Mouse (Mus musculus): ENCODE data around the gene Myl3. TPM values are rescaled to one million over a fixed set of nuclear protein-coding genes. Genes with fewer than 3 reads are reported as not detected.

The Myl3 gene
- polyA plus RNA-seq, 1 experiment from 2014 or later: 0.11 TPM

- no peak for ATAC-seq (ENCODE audit: low FRiP score, low TSS enrichment)
- 11% methylated on average over 1 of the region's 1 CpGs for WGBS
Measured at GRCm38 (mm10) chr9:110738054-110738453, 3.6 kb upstream of the Myl3 start.

GRCm38 (mm10) chr9:110739961-110740360 is 1.7 kb upstream of the Myl3 start:
- ATAC-seq (ENCODE audit: low FRiP score, low TSS enrichment): no peak
- Histone ChIP-seq H3K36me3 (ENCODE audit: control insufficient read depth, insufficient read depth, low read length) (no peaks in the 10 kb centered on the region), H3K4me2 (replicated peaks; ENCODE audit: low read depth) (no peak overlapping the region), H3K27me3 (ENCODE audit: control insufficient read depth, insufficient read depth, low read length) (no peaks in the 10 kb centered on the region; the same call in none of the 2 replicates), H3K9me3 (ENCODE audit: control insufficient read depth, low read length) (no peaks in the 10 kb centered on the region), H3K4me3 (ENCODE audit: low read depth, low read length) (no peak overlapping the region), H3K9ac (ENCODE audit: low read length) (no peak overlapping the region), H3K4me1 (replicated peaks; ENCODE audit: control insufficient read depth, insufficient read depth) (no peaks in the 10 kb centered on the region), H3K27ac (replicated peaks) (no peak overlapping the region)
- 86% methylated on average over 7 of the region's 7 CpGs for WGBS
- DNase-seq (ENCODE audit: low spot score): no peak
- TF ChIP-seq EP300 (optimal IDR thresholded peaks at IDR 0.05): no peak
- TF ChIP-seq CTCF (IDR thresholded peaks at IDR 0.05; ENCODE audit: low read depth): no peak

More at GRCm38 (mm10) chr9:110738054-110738453, 3.6 kb upstream of the Myl3 start:
- Histone ChIP-seq H3K4me2 (replicated peaks; ENCODE audit: low read depth) (no peak overlapping the region), H3K27me3 (ENCODE audit: control insufficient read depth, insufficient read depth, low read length) (no peaks in the 10 kb centered on the region), H3K4me3 (ENCODE audit: low read depth, low read length) (no peak overlapping the region), H3K36me3 (ENCODE audit: control insufficient read depth, insufficient read depth, low read length) (no peaks in the 10 kb centered on the region), H3K27ac (replicated peaks) (no peak overlapping the region), H3K9ac (ENCODE audit: low read length) (no peak overlapping the region), H3K9me3 (ENCODE audit: control insufficient read depth, low read length) (no peaks in the 10 kb centered on the region), H3K4me1 (replicated peaks; ENCODE audit: control insufficient read depth, insufficient read depth) (no peaks in the 10 kb centered on the region)
- DNase-seq (ENCODE audit: low spot score): no peak
- no peak for TF ChIP-seq EP300 (optimal IDR thresholded peaks at IDR 0.05)
- peak; percentile 57 for TF ChIP-seq CTCF (IDR thresholded peaks at IDR 0.05; ENCODE audit: low read depth)

- peak; percentile 48 for DNase-seq (ENCODE audit: low spot score)
- WGBS: under 1% methylated on average over 48 of the region's 71 CpGs
- peak overlapping the region; percentile 75 for H3K27ac ChIP-seq (replicated peaks)
- H3K9me3 ChIP-seq (ENCODE audit: control insufficient read depth, low read length): no peaks in the 10 kb centered on the region
- TF ChIP-seq EP300 (optimal IDR thresholded peaks at IDR 0.05): no peak
- no peak for TF ChIP-seq CTCF (IDR thresholded peaks at IDR 0.05; ENCODE audit: low read depth)
- peak overlapping the region; percentile 81 for H3K4me2 ChIP-seq (replicated peaks; ENCODE audit: low read depth)
- H3K36me3 ChIP-seq (ENCODE audit: control insufficient read depth, insufficient read depth, low read length): no peaks in the 10 kb centered on the region
- no peaks in the 10 kb centered on the region for H3K4me1 ChIP-seq (replicated peaks; ENCODE audit: control insufficient read depth, insufficient read depth)
- no peaks in the 10 kb centered on the region; the same call in none of the 2 replicates for H3K27me3 ChIP-seq (ENCODE audit: control insufficient read depth, insufficient read depth, low read length)
- peak overlapping the region; percentile 74 for H3K9ac ChIP-seq (ENCODE audit: low read length)
- ATAC-seq (ENCODE audit: low FRiP score, low TSS enrichment): peak; percentile 60
- peak overlapping the region; percentile 59 for H3K4me3 ChIP-seq (ENCODE audit: low read depth, low read length)
Measured at GRCm38 (mm10) chr9:110742295-110742950, 762 bp downstream of the Myl3 start.

GRCm38 (mm10) chr9:110742951-110743455 is 1.3 kb downstream of the Myl3 start:
- peak overlapping the region; percentile 74 for H3K9ac ChIP-seq (ENCODE audit: low read length)
- TF ChIP-seq EP300 (optimal IDR thresholded peaks at IDR 0.05) (no peak), CTCF (IDR thresholded peaks at IDR 0.05; ENCODE audit: low read depth) (no peak)
- no peaks in the 10 kb centered on the region for H3K4me1 ChIP-seq (replicated peaks; ENCODE audit: control insufficient read depth, insufficient read depth)
- H3K4me2 ChIP-seq (replicated peaks; ENCODE audit: low read depth): peak overlapping the region; percentile 81
- H3K27me3 ChIP-seq (ENCODE audit: control insufficient read depth, insufficient read depth, low read length): no peaks in the 10 kb centered on the region; the same call in none of the 2 replicates
- ATAC-seq (ENCODE audit: low FRiP score, low TSS enrichment) (peak; percentile 16; the same call in 1 of the 2 replicates), DNase-seq (ENCODE audit: low spot score) (peak; percentile 41)
- H3K36me3 ChIP-seq (ENCODE audit: control insufficient read depth, insufficient read depth, low read length): no peaks in the 10 kb centered on the region
- under 1% methylated on average over 47 of the region's 49 CpGs for WGBS
- peak overlapping the region; percentile 83 for H3K27ac ChIP-seq (replicated peaks)
- H3K9me3 ChIP-seq (ENCODE audit: control insufficient read depth, low read length): no peaks in the 10 kb centered on the region
- peak overlapping the region; percentile 59 for H3K4me3 ChIP-seq (ENCODE audit: low read depth, low read length)

GRCm38 (mm10) chr9:110743456-110744323 is 2.0 kb downstream of the Myl3 start:
- H3K4me1 ChIP-seq (replicated peaks; ENCODE audit: control insufficient read depth, insufficient read depth): no peaks in the 10 kb centered on the region
- H3K27me3 ChIP-seq (ENCODE audit: control insufficient read depth, insufficient read depth, low read length): no peaks in the 10 kb centered on the region; the same call in none of the 2 replicates
- no peaks in the 10 kb centered on the region for H3K36me3 ChIP-seq (ENCODE audit: control insufficient read depth, insufficient read depth, low read length)
- ATAC-seq (ENCODE audit: low FRiP score, low TSS enrichment) (peak; percentile 38; the same call in 1 of the 2 replicates), DNase-seq (ENCODE audit: low spot score) (no peak)
- TF ChIP-seq CTCF (IDR thresholded peaks at IDR 0.05; ENCODE audit: low read depth): no peak
- TF ChIP-seq EP300 (optimal IDR thresholded peaks at IDR 0.05): no peak
- H3K9ac ChIP-seq (ENCODE audit: low read length): peak overlapping the region; percentile 74
- 4% methylated on average over 56 of the region's 63 CpGs for WGBS
- peak overlapping the region; percentile 81 for H3K4me2 ChIP-seq (replicated peaks; ENCODE audit: low read depth)
- no peaks in the 10 kb centered on the region for H3K9me3 ChIP-seq (ENCODE audit: control insufficient read depth, low read length)
- H3K4me3 ChIP-seq (ENCODE audit: low read depth, low read length): peak overlapping the region; percentile 59
- peak overlapping the region; percentile 83 for H3K27ac ChIP-seq (replicated peaks)

All from stomach, postnatal 0 days (tissue).